26 mouse cellular contexts compared by ENCODE assay signal in the genomic region with DNA sequence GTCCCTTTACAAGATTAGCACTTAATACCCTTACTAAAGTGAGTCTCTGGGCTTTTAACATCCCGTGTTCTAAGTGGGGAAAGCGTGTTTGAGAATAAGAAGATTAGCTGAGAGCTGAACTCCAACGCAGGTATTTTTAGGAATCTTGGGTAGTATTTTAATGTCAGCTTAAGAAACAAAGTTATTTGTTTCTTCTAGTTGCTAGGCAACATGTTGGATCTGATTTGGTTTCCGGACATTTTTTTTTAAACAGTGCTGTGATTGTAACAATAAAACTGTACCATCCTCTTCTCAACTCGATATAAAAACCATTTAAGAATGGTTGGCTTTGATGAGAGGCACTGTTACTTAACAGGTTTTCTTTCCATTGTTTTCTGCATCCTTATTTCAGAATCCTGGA.
DNase-seq lines count a peak whose midpoint lies in the region; ATAC-seq and TF ChIP-seq lines count a peak whose summit lies in the region.
"Had no signal": no experiment of that assay in that cellular context is flagged by ENCODE, and none has a peak within 500 bp of the region (broad histone marks: within the 10 kb centered on the region; RNA-seq: fewer than 3 reads in every experiment).

No protein-coding gene starts in this region.

- no peak overlapping the region for H3K4me2 ChIP-seq in forebrain, postnatal 0 days (ENCODE audit: low read depth)
- H3K4me2 ChIP-seq in forebrain, embryonic 11.5 days (ENCODE audit: low read depth, low read length, severe bottlenecking), result no peak overlapping the region
- H3K4me2 ChIP-seq in heart, embryonic 11.5 days, result peak overlapping the region; percentile 9; the same call in 1 of the 2 replicates
- H3K4me2 ChIP-seq: embryonic facial prominence, embryonic 12.5 days; forebrain, embryonic 15.5 days; hindbrain, embryonic 15.5 days; kidney, embryonic 15.5 days; liver, embryonic 15.5 days; lung, embryonic 15.5 days; midbrain, embryonic 11.5 days had no signal

- no peaks in the 10 kb centered on the region for H3K27me3 ChIP-seq in forebrain, postnatal 0 days (ENCODE audit: insufficient read depth, low read length)
- no peaks in the 10 kb centered on the region for H3K27me3 ChIP-seq in forebrain, embryonic 11.5 days (ENCODE audit: control insufficient read depth, insufficient read depth, low read length)
- H3K27me3 ChIP-seq in heart, embryonic 11.5 days (ENCODE audit: control insufficient read depth, insufficient read depth, low read length), result no peaks in the 10 kb centered on the region
- H3K27me3 ChIP-seq: embryonic facial prominence, embryonic 12.5 days; forebrain, embryonic 15.5 days; hindbrain, embryonic 15.5 days; kidney, embryonic 15.5 days; liver, embryonic 15.5 days; lung, embryonic 15.5 days had no signal

- 45% methylated on average over 5 of the region's 5 CpGs for WGBS in forebrain, postnatal 0 days
- WGBS in forebrain, embryonic 11.5 days, result 62% methylated on average over 5 of the region's 5 CpGs
- 53% methylated on average over 5 of the region's 5 CpGs for WGBS in heart, embryonic 11.5 days (ENCODE audit: insufficient replicate concordance)

- no peak overlapping the region for H3K9ac ChIP-seq in forebrain, postnatal 0 days
- no peak overlapping the region for H3K9ac ChIP-seq in forebrain, embryonic 11.5 days (ENCODE audit: low read length)
- H3K9ac ChIP-seq in heart, embryonic 11.5 days (ENCODE audit: low read depth, low read length), result no peak overlapping the region
- H3K9ac ChIP-seq: embryonic facial prominence, embryonic 12.5 days; forebrain, embryonic 15.5 days; hindbrain, embryonic 15.5 days; kidney, embryonic 15.5 days; liver, embryonic 15.5 days; lung, embryonic 15.5 days had no signal

- peaks cover 7% of the 10 kb centered on the region; the same call in 1 of the 2 replicates for H3K4me1 ChIP-seq in forebrain, postnatal 0 days (ENCODE audit: insufficient read depth)
- no peaks in the 10 kb centered on the region for H3K4me1 ChIP-seq in forebrain, embryonic 11.5 days (replicated peaks; ENCODE audit: control insufficient read depth, insufficient read depth, low read length)
- H3K4me1 ChIP-seq in heart, embryonic 11.5 days (ENCODE audit: control insufficient read depth, insufficient read depth, low read length), result no peaks in the 10 kb centered on the region
- H3K4me1 ChIP-seq: embryonic facial prominence, embryonic 12.5 days; forebrain, embryonic 15.5 days; hindbrain, embryonic 15.5 days; kidney, embryonic 15.5 days had no signal

- peak; percentile 26 for DNase-seq in forebrain, postnatal 0 days
- no peak for DNase-seq in forebrain, embryonic 11.5 days (ENCODE audit: low spot score)
- DNase-seq in heart, adult 8-10 months (ENCODE audit: low spot score), result no peak
- no peak for DNase-seq in layer of hippocampus, adult 2 months (ENCODE audit: low spot score in 2 of 2)
- DNase-seq in layer of hippocampus, postnatal 36 days, result no peak
- peak; percentile 52 for DNase-seq in brain, adult 2 months (ENCODE audit: low read depth, low spot score)
- DNase-seq in urinary bladder, adult 2 months (ENCODE audit: low spot score), result no peak
- DNase-seq: adrenal gland, adult 8-10 months; cerebellum, adult 8-10 months; cerebellum, postnatal 25 days; embryo, embryonic 11 days; gastrocnemius, postnatal 14 days; kidney, adult 11 months; kidney, postnatal 25 days; lung, postnatal 36 days had no signal

- peak; percentile 20; the same call in 1 of the 2 replicates for ATAC-seq in forebrain, postnatal 0 days
- no peak for ATAC-seq in forebrain, embryonic 11.5 days (replicated peaks; ENCODE audit: low FRiP score)
- ATAC-seq in heart, embryonic 11.5 days (replicated peaks; ENCODE audit: insufficient number of reproducible peaks, low FRiP score, low TSS enrichment), result no peak
- ATAC-seq: forebrain, embryonic 15.5 days; inflammation-experienced regulatory T-cells, adult 6 months had no signal

- no peaks in the 10 kb centered on the region for H3K36me3 ChIP-seq in forebrain, postnatal 0 days (ENCODE audit: insufficient read depth)
- H3K36me3 ChIP-seq in forebrain, embryonic 11.5 days (ENCODE audit: control insufficient read depth, insufficient read depth, low read length), result no peaks in the 10 kb centered on the region
- H3K36me3 ChIP-seq in heart, embryonic 11.5 days (ENCODE audit: control insufficient read depth, insufficient read depth, low read length), result no peaks in the 10 kb centered on the region
- H3K36me3 ChIP-seq: embryonic facial prominence, embryonic 12.5 days; forebrain, embryonic 15.5 days; G1E; hindbrain, embryonic 10.5 days; hindbrain, embryonic 15.5 days; kidney, embryonic 15.5 days; liver, embryonic 15.5 days; lung, embryonic 15.5 days had no signal

- H3K9me3 ChIP-seq in forebrain, postnatal 0 days (ENCODE audit: low read length), result no peaks in the 10 kb centered on the region
- H3K9me3 ChIP-seq in forebrain, embryonic 11.5 days (ENCODE audit: control insufficient read depth, low read length), result no peaks in the 10 kb centered on the region
- no peaks in the 10 kb centered on the region for H3K9me3 ChIP-seq in heart, embryonic 11.5 days (replicated peaks; ENCODE audit: control insufficient read depth, low read length)
- H3K9me3 ChIP-seq: embryonic facial prominence, embryonic 12.5 days; forebrain, embryonic 15.5 days; G1E; hindbrain, embryonic 10.5 days; hindbrain, embryonic 15.5 days; kidney, embryonic 15.5 days; liver, embryonic 15.5 days; lung, embryonic 15.5 days had no signal

- no peak for TF ChIP-seq CTCF in forebrain, postnatal 0 days (IDR thresholded peaks at IDR 0.05; ENCODE audit: low read depth)
- TF ChIP-seq CTCF in layer of hippocampus, adult 2 months (conservative IDR thresholded peaks at IDR 0.05), result no peak

- no peak overlapping the region for H3K4me3 ChIP-seq in forebrain, postnatal 0 days (ENCODE audit: low read depth, low read length)
- H3K4me3 ChIP-seq in forebrain, embryonic 11.5 days (ENCODE audit: low read depth, low read length), result no peak overlapping the region
- no peak overlapping the region for H3K4me3 ChIP-seq in heart, embryonic 11.5 days (ENCODE audit: low read depth, low read length)
- no peak overlapping the region for H3K4me3 ChIP-seq in layer of hippocampus, adult 2 months
- H3K4me3 ChIP-seq: embryonic facial prominence, embryonic 12.5 days; forebrain, embryonic 15.5 days; hindbrain, embryonic 10.5 days; hindbrain, embryonic 15.5 days; kidney, embryonic 15.5 days; liver, embryonic 15.5 days; lung, embryonic 15.5 days had no signal

- no peak overlapping the region for H3K27ac ChIP-seq in forebrain, postnatal 0 days (ENCODE audit: low read depth, low read length)
- no peak overlapping the region for H3K27ac ChIP-seq in forebrain, embryonic 11.5 days (ENCODE audit: low read depth, low read length)
- no peak overlapping the region for H3K27ac ChIP-seq in heart, embryonic 11.5 days (ENCODE audit: low read depth, low read length)
- H3K27ac ChIP-seq in layer of hippocampus, adult 2 months, result 0 out of 2 replicates have a peak overlapping the region, but pooled peaks have one; percentile 25
- H3K27ac ChIP-seq: embryonic facial prominence, embryonic 12.5 days; forebrain, embryonic 15.5 days; hindbrain, embryonic 10.5 days; hindbrain, embryonic 15.5 days; kidney, embryonic 15.5 days; liver, embryonic 15.5 days; lung, embryonic 15.5 days had no signal

Comparison
In these comparisons a context has a peak if more than half of its experiments do, and no peak if none do; other contexts are left out.
1. DNase-seq: peak in forebrain, postnatal 0 days (single experiment) and brain, adult 2 months (single experiment); none in forebrain, embryonic 11.5 days (single experiment), heart, adult 8-10 months (single experiment), layer of hippocampus, adult 2 months (0 of 2), layer of hippocampus, postnatal 36 days (0 of 2) and urinary bladder, adult 2 months (single experiment).